Mouse (Mus musculus) subcutaneous adipose tissue, adult 2 months (tissue): Measurements from ENCODE around the gene Xrn2. TPM values are rescaled to one million over a fixed set of nuclear protein-coding genes. Genes with fewer than 3 reads are reported as not detected.

Source experiments
- polyA plus RNA-seq: library from polyadenylated mRNA; depleted of rRNA; stranded (reverse); fragments of >200 nt; gene quantifications from 2 replicates; pipeline ENCODE4 v1.2.3, GENCODE M21; 2012; ENCODE audit warnings: low replicate concordance; rRNA removed

Gene Xrn2
- polyA plus RNA-seq = 13.3 and 27.3 TPM in 2 replicates

DNA sequence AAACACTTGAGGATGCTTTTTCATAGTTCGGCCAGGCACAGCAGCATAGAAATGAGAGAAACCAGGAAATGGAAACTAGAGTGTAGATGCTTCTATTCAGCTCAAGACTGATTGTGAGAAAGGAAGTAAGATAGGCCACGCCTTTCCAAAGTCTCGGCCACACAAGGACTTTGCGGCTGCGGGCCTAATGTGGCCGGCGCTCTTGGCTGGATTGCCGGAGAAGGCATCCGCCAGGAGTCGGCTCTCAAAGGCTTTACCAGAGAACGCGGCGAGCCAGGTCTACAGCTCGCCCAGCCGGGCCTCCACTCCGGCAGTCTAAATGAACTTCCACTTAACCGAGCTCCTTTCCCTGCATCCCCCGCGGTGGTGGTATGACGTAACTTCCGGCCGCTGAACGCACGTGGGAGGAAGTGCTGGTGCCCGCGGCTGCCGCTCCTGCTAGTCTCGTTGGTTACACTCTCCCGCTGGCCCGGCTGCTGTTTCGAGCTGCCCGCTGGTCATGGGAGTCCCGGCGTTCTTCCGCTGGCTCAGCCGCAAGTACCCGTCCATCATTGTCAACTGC lies at the start of gene Xrn2:
TSS of gene Xrn2 (plus strand) at position 374 of the 562 bp plus-strand sequence.

DNA sequence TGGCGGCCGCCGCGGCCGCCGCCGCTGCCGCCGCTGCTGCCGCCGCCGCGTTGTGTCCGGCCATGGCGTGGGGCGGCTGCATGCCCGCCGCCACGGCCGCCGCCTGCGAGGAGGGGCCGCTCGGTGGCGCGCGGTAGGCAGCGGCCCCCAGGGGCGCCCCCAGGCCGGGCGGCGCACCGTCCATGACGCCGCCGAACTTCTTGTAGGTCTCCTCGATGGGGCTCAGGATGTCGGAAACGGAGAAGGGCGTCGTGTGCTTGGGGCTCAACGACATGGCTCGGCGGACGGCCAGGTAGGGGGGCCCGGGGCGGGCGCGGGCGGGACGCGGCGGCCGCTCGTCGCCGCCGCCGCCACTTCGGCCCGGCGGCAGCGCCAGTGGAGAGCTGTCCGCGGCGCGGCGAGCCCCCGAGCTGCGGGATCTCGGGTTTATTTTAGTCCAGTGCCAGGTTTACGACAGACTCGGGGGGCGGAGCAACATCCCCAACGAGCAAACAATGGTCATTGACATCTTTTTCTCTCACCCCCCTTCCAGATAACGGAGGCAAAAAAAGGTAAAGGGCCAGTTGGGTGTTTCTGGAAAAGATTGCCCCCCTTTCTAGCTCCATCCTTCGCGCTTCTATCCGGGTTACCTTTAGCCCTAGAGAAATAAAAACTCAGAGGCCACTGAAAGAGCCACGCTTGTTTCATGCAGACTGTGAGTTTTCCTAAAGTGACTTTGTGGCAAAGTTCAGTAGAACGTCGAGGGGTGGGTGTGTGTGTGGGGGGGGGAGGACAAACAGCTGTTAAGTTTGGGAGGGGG lies 72.5 kb downstream of the Xrn2 start, which contains the start of gene Nkx2-4:
TSS of gene Nkx2-4 (minus strand) at position 374 of the 799 bp plus-strand sequence.

Other genes with a start within 250 kb of the Xrn2 start
- 6.4 and 6.7 TPM in 2 replicates for gene Kiz, start 157.1 kb upstream of the Xrn2 start, polyA plus RNA-seq
- gene Nkx2-4, start 72.4 kb downstream of the Xrn2 start, polyA plus RNA-seq = not detected in 2 replicates
- gene Nkx2-2, start 181.2 kb downstream of the Xrn2 start, polyA plus RNA-seq = not detected in 2 replicates